Mouse (Mus musculus): ENCODE data around the gene Napsa. TPM values are rescaled to one million over a fixed set of nuclear protein-coding genes. Genes with fewer than 3 reads are reported as not detected.
A peak's percentile ranks its signal among the peaks of the same experiment; 100 is the strongest.

Gene Napsa
- total RNA-seq, 1 experiment: 13.7 TPM

DNA sequence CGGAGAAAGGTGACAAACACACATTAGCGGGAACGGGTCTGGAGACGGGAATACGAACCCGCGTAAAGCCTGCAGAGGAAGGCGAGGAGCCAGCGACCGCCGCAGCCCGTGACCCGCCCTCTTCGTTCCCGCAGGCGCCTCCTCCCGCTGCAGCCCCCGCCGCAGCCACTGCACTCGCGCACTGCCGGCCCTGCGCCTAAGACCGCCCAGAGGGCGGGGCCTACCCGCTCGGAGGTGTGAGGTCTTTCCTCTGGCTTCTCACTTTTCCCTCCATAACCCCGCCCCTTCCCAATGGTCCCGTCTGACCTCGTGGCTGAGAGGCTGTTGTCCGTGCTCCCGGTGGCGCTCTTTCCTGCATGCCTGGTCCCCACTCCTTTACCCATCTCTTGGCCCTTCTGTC, 17.0 kb downstream of the Napsa start:
- in situ Hi-C loops (cut with MboI; ENCODE audit: low sequenced_read_pairs in 2 of 2, unreplicated experiment in 2 of 2): no loop called here
- peak; percentile 95 for DNase-seq (ENCODE audit: low read depth, low spot score)
- no peak for TF ChIP-seq ZC3H11A (IDR thresholded peaks at IDR 0.05; ENCODE audit: borderline replicate concordance, low read depth, low read length)
- TF ChIP-seq HCFC1 (IDR thresholded peaks at IDR 0.05; ENCODE audit: borderline replicate concordance, insufficient read depth, low read length): 0 out of 2 replicates have a peak, but pooled peaks have one; percentile 39
- Histone ChIP-seq H3K9ac (ENCODE audit: insufficient read depth, low read depth, low read length, poor library complexity, severe bottlenecking) (peak overlapping the region; percentile 24; the same call in 1 of the 2 replicates), H3K27ac (ENCODE audit: insufficient read depth, low read depth, low read length, poor library complexity, severe bottlenecking) (no peak overlapping the region), H3K4me1 (ENCODE audit: control insufficient read depth in 2 of 2, insufficient read depth in 2 of 2, low read length in 2 of 2, poor library complexity in 1 of 2) (peaks cover 4 to 22% of the 10 kb centered on the region in 2 experiments; a peak in 2 of 4 replicates), H3K36me3 (ENCODE audit: control insufficient read depth, insufficient read depth, low read length, poor library complexity, severe bottlenecking) (no peaks in the 10 kb centered on the region), H3K4me3 (ENCODE audit: insufficient read depth in 1 of 2, low read depth in 1 of 2, low read length in 2 of 2, poor library complexity in 1 of 2, severe bottlenecking in 1 of 2) (peak overlapping the region; percentile 62 to 78), H3K9me3 (ENCODE audit: control insufficient read depth, insufficient read depth, low read depth, low read length) (no peaks in the 10 kb centered on the region)

DNA sequence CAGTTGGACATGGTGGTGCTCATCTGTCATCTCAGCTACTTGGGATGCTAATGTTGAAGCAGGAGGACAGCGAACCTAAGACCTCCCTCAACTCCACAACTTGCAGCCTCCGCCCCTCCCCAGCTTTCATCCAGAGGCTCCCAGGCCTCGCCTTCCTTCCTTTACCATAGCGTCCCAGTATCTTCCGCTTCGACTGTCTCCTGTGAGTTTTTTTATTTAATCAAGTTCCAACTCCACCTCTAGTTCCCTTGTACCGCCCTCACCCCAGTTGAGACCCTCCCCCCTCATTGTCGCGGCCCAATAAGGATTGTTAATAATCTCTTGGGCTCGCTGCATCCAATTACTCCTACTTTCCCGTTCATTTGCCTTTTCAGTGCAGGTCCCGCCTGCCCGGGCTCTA, 17.8 kb downstream of the Napsa start:
- in situ Hi-C loops (cut with MboI; ENCODE audit: low sequenced_read_pairs in 2 of 2, unreplicated experiment in 2 of 2): no loop called here
- H3K9ac ChIP-seq (ENCODE audit: insufficient read depth, low read depth, low read length, poor library complexity, severe bottlenecking): peak overlapping the region; percentile 56; the same call in 1 of the 2 replicates
- H3K9me3 ChIP-seq (ENCODE audit: control insufficient read depth, insufficient read depth, low read depth, low read length): no peaks in the 10 kb centered on the region
- H3K4me1 ChIP-seq (ENCODE audit: control insufficient read depth in 2 of 2, insufficient read depth in 2 of 2, low read length in 2 of 2, poor library complexity in 1 of 2): peaks cover 4 to 24% of the 10 kb centered on the region in 2 experiments; a peak in 2 of 4 replicates
- peak overlapping the region; percentile 43; the same call in 1 of the 2 replicates for H3K27ac ChIP-seq (ENCODE audit: insufficient read depth, low read depth, low read length, poor library complexity, severe bottlenecking)
- no peak for TF ChIP-seq ZNF384 (IDR thresholded peaks at IDR 0.05; ENCODE audit: low read depth, low read length)
- TF ChIP-seq HCFC1 (IDR thresholded peaks at IDR 0.05; ENCODE audit: borderline replicate concordance, insufficient read depth, low read length): no peak
- TF ChIP-seq CHD2 (IDR thresholded peaks at IDR 0.05; ENCODE audit: low read depth, low read length): no peak
- no peak for TF ChIP-seq MAFK (IDR thresholded peaks at IDR 0.05; ENCODE audit: insufficient read depth, low read depth, low read length)
- TF ChIP-seq ZC3H11A (IDR thresholded peaks at IDR 0.05; ENCODE audit: borderline replicate concordance, low read depth, low read length): no peak
- H3K36me3 ChIP-seq (ENCODE audit: control insufficient read depth, insufficient read depth, low read length, poor library complexity, severe bottlenecking): peaks cover 2% of the 10 kb centered on the region; the same call in 1 of the 2 replicates
- peak overlapping the region; percentile 62 to 78 for H3K4me3 ChIP-seq (ENCODE audit: insufficient read depth in 1 of 2, low read depth in 1 of 2, low read length in 2 of 2, poor library complexity in 1 of 2, severe bottlenecking in 1 of 2)
- DNase-seq (ENCODE audit: low read depth, low spot score): no peak

GRCm38 (mm10) chr7:44590402-44591347, 18.5 kb downstream of the Napsa start, which contains the start of gene Kcnc3:
TSS of gene Kcnc3 (plus strand) at chr7:44590664.
- in situ Hi-C loops (cut with MboI; ENCODE audit: low sequenced_read_pairs in 2 of 2, unreplicated experiment in 2 of 2): no loop called here
- Histone ChIP-seq H3K4me3 (ENCODE audit: insufficient read depth in 1 of 2, low read depth in 1 of 2, low read length in 2 of 2, poor library complexity in 1 of 2, severe bottlenecking in 1 of 2) (peak within 1 kb of the TSS; percentile 82 to 85), H3K27ac (ENCODE audit: insufficient read depth, low read depth, low read length, poor library complexity, severe bottlenecking) (peak within 1 kb of the TSS; percentile 43; the same call in 1 of the 2 replicates), H3K9ac (ENCODE audit: insufficient read depth, low read depth, low read length, poor library complexity, severe bottlenecking) (peak within 1 kb of the TSS; percentile 68), H3K9me3 (ENCODE audit: control insufficient read depth, insufficient read depth, low read depth, low read length) (no peaks in the 10 kb centered on the region), H3K4me1 (ENCODE audit: control insufficient read depth in 2 of 2, insufficient read depth in 2 of 2, low read length in 2 of 2, poor library complexity in 1 of 2) (peaks cover 4 to 24% of the 10 kb centered on the region in 2 experiments; a peak in 2 of 4 replicates), H3K36me3 (ENCODE audit: control insufficient read depth, insufficient read depth, low read length, poor library complexity, severe bottlenecking) (peaks cover 9% of the 10 kb centered on the region)
- TF ChIP-seq CHD2 (IDR thresholded peaks at IDR 0.05; ENCODE audit: low read depth, low read length) (peak; percentile 64; the same call in 1 of the 2 replicates), MAFK (IDR thresholded peaks at IDR 0.05; ENCODE audit: insufficient read depth, low read depth, low read length) (peak; percentile 89), ZNF384 (IDR thresholded peaks at IDR 0.05; ENCODE audit: low read depth, low read length) (no peak)
- DNase-seq (ENCODE audit: low read depth, low spot score): peak; percentile 94

DNA sequence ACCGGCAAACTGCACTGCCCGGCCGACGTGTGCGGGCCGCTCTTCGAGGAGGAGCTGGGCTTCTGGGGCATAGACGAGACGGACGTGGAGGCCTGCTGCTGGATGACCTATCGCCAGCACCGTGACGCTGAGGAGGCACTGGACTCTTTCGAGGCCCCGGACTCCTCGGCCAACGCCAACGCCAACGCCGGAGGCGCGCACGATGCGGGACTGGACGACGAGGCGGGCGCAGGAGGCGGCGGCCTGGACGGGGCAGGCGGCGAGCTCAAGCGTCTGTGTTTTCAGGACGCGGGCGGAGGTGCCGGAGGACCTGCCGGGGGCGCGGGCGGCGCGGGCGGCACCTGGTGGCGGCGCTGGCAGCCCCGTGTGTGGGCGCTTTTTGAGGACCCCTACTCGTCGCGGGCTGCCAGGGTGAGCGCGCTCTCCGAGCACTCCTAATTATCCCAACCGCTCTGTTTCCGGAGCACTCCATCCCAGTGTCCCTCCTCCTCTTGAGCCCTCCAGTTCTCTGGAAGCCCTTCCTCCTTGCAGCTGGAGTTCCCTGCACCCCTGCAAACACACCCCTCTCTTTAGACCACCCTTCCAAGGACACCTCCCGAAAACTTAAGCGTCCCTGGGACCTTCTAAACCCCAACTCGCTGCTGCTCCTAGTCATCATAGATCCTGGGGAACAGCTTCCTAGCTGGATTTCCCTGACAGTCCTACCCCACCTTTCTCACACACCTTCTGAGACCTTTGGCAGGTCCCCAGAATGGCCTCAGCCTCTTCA, 19.4 kb downstream of the Napsa start:
- Histone ChIP-seq H3K9ac (ENCODE audit: insufficient read depth, low read depth, low read length, poor library complexity, severe bottlenecking) (peak overlapping the region; percentile 68), H3K9me3 (ENCODE audit: control insufficient read depth, insufficient read depth, low read depth, low read length) (no peaks in the 10 kb centered on the region), H3K27ac (ENCODE audit: insufficient read depth, low read depth, low read length, poor library complexity, severe bottlenecking) (no peak overlapping the region), H3K4me3 (ENCODE audit: insufficient read depth in 1 of 2, low read depth in 1 of 2, low read length in 2 of 2, poor library complexity in 1 of 2, severe bottlenecking in 1 of 2) (peak overlapping the region; percentile 82 to 85), H3K36me3 (ENCODE audit: control insufficient read depth, insufficient read depth, low read length, poor library complexity, severe bottlenecking) (peaks cover 14% of the 10 kb centered on the region), H3K4me1 (ENCODE audit: control insufficient read depth in 2 of 2, insufficient read depth in 2 of 2, low read length in 2 of 2, poor library complexity in 1 of 2) (peaks cover 4 to 27% of the 10 kb centered on the region in 2 experiments; a peak in 3 of 4 replicates)
- in situ Hi-C loops (cut with MboI; ENCODE audit: low sequenced_read_pairs in 2 of 2, unreplicated experiment in 2 of 2): no loop called here
- no peak for DNase-seq (ENCODE audit: low read depth, low spot score)
- TF ChIP-seq ZC3H11A (IDR thresholded peaks at IDR 0.05; ENCODE audit: borderline replicate concordance, low read depth, low read length) (no peak), CHD2 (IDR thresholded peaks at IDR 0.05; ENCODE audit: low read depth, low read length) (no peak)
